Mouse (Mus musculus) heart, postnatal 0 days (tissue): ENCODE measurements at regions not wholly inside any gene's neighbourhood (a gene's known extent, or its start where the extent isn't known, plus 50 kb on each side); places are given as distances from the start of the nearest gene placed in this dataset.

Experiments used
- ATAC-seq: fragments of 200-750 bp; cut with Nextera tagmentation; 2 replicates; pipeline ENCODE4 v1.8.0; 2017; ENCODE audit warnings: low read depth, moderate number of reproducible peaks, moderate library complexity; ENCODE audit not compliant: insufficient read depth
- DNase-seq: peaks from one replicate; pipeline ENCODE4 v3.0.0-alpha.2; 2016; ENCODE audit warnings: low spot score
- H3K27ac ChIP-seq: fragments of 300-500 bp; sonication (generic); 2 replicates; pipeline ENCODE4 v1.5.1; 2014; ENCODE audit warnings: low read depth, mild to moderate bottlenecking
- H3K27me3 ChIP-seq: fragments of 300-500 bp; sonication (generic); 2 replicates; pipeline ENCODE4 v1.6.1; 2014; ENCODE audit warnings: low read length, mixed read lengths; ENCODE audit not compliant: control insufficient read depth, insufficient read depth
- H3K36me3 ChIP-seq: fragments of 300-500 bp; sonication (generic); replicated peaks from 2 replicates; pipeline ENCODE4 v1.6.1; 2014; ENCODE audit warnings: low read length, mixed read lengths; ENCODE audit not compliant: control insufficient read depth, insufficient read depth
- H3K4me1 ChIP-seq: fragments of 300-500 bp; sonication (generic); 2 replicates; pipeline ENCODE4 v1.6.1; 2014; ENCODE audit warnings: antibody characterized with exemption; ENCODE audit not compliant: control insufficient read depth, insufficient read depth
- H3K4me2 ChIP-seq: fragments of 300-500 bp; sonication (generic); 2 replicates; pipeline ENCODE4 v1.6.1; 2014; ENCODE audit warnings: low read depth, mild to moderate bottlenecking, low read length, moderate library complexity
- H3K4me3 ChIP-seq: fragments of 300-500 bp; sonication (generic); 2 replicates; pipeline ENCODE4 v1.5.1; 2014; ENCODE audit warnings: low read depth, low read length
- H3K9ac ChIP-seq: fragments of 300-500 bp; sonication (generic); replicated peaks from 2 replicates; pipeline ENCODE4 v1.6.1; 2014; ENCODE audit warnings: low read depth, low read length, mixed read lengths
- H3K9me3 ChIP-seq: fragments of 300-500 bp; sonication (generic); replicated peaks from 2 replicates; pipeline ENCODE4 v1.6.1; 2016; ENCODE audit warnings: low read length; ENCODE audit not compliant: control insufficient read depth
- CTCF ChIP-seq: IDR thresholded peaks from 2 replicates; pipeline ENCODE4 v1.5.1; 2016; ENCODE audit warnings: antibody characterized with exemption, control low read depth, low read depth
- EP300 ChIP-seq: IDR thresholded peaks from 2 replicates; pipeline ENCODE4 v1.6.1; 2016; ENCODE audit warnings: antibody characterized with exemption, low read depth
- WGBS: fragments of 180-500 bp; shearing (Covaris S2); extraction: QIAGEN DNeasy Blood & Tissue Kit; methylation state at CpG from one replicate; pipeline ENCODE4 v1.1.7; 2014; 5-methylcytosine and 5-hydroxymethylcytosine counted together

DNA sequence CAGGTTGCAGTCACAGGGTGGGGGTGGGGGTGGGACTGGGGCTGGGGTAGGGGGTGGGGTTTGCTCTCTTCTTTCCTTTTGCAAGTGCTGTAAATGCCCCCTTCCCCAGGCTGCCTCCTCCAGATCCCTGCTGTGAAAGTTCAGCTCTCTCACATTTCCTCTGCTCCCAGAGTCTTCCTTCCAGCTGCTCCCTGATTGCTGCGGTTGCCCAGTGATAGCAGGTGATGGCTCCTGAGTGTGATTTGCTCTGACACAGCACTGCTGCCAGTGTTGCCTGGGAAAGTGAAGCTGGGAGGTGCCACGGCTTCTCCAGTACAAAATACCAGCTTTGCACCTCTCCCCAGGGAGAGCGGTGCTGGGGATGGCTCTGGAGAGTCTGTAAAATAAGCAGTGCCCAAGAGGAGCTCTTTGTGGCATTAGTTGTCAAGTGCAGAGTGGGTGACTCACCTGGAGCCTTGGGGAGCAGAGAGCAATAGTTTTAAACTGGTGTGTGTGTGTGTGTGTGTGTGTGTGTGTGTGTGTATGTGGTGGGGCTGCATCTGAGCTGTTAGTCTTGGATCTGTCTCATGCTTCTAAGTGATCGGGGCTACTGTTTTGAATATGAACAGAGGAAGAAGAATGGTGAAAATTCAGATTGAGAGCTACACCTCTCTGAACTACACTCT, 461.6 kb downstream of the 1810013L24Rik start:
- 57% methylated on average over 4 of the region's 4 CpGs for WGBS
- no peak for ATAC-seq

GRCm38 (mm10) chr16:9303134-9303533, 473.2 kb downstream of the 1810013L24Rik start:
- Histone ChIP-seq H3K27me3 (no peaks in the 10 kb centered on the region), H3K4me2 (no peak overlapping the region), H3K9ac (no peak overlapping the region), H3K4me1 (no peaks in the 10 kb centered on the region), H3K4me3 (no peak overlapping the region), H3K27ac (no peak overlapping the region), H3K36me3 (no peaks in the 10 kb centered on the region), H3K9me3 (no peaks in the 10 kb centered on the region)
- DNase-seq (no peak), ATAC-seq (no peak)
- TF ChIP-seq CTCF = no peak
- TF ChIP-seq EP300 = no peak
- WGBS = 74% methylated on average over 4 of the region's 4 CpGs

More for the DNA sequence above, 461.6 kb downstream of the 1810013L24Rik start:
- Histone ChIP-seq H3K27ac (no peak overlapping the region), H3K4me2 (no peak overlapping the region), H3K27me3 (no peaks in the 10 kb centered on the region), H3K4me1 (no peaks in the 10 kb centered on the region), H3K4me3 (no peak overlapping the region), H3K36me3 (no peaks in the 10 kb centered on the region), H3K9me3 (no peaks in the 10 kb centered on the region), H3K9ac (no peak overlapping the region)
- DNase-seq = no peak
- TF ChIP-seq EP300 (no peak), CTCF (no peak)

- TF ChIP-seq CTCF (no peak), EP300 (no peak)
- DNase-seq = no peak
- no peak overlapping the region for H3K9ac ChIP-seq
- H3K36me3 ChIP-seq = no peaks in the 10 kb centered on the region
- no peaks in the 10 kb centered on the region for H3K27me3 ChIP-seq
- no peak overlapping the region for H3K4me3 ChIP-seq
- H3K4me2 ChIP-seq = no peak overlapping the region
- H3K9me3 ChIP-seq = no peaks in the 10 kb centered on the region
- 78% methylated on average over 1 of the region's 1 CpGs for WGBS
- H3K27ac ChIP-seq = no peak overlapping the region
- no peaks in the 10 kb centered on the region for H3K4me1 ChIP-seq
- no peak for ATAC-seq
Measured at GRCm38 (mm10) chr16:9304079-9304478, 474.2 kb downstream of the 1810013L24Rik start.

GRCm38 (mm10) chr16:9310744-9311143, 480.8 kb downstream of the 1810013L24Rik start:
- no peak for TF ChIP-seq CTCF
- TF ChIP-seq EP300 = no peak
- Histone ChIP-seq H3K4me1 (no peaks in the 10 kb centered on the region), H3K27ac (no peak overlapping the region), H3K4me2 (no peak overlapping the region), H3K36me3 (no peaks in the 10 kb centered on the region), H3K9ac (no peak overlapping the region), H3K4me3 (no peak overlapping the region), H3K9me3 (no peaks in the 10 kb centered on the region), H3K27me3 (no peaks in the 10 kb centered on the region)
- DNase-seq (no peak), ATAC-seq (no peak)
- WGBS = 29% methylated on average over 1 of the region's 1 CpGs

GRCm38 (mm10) chr16:9335626-9336025, 505.7 kb downstream of the 1810013L24Rik start:
- H3K9ac ChIP-seq = no peak overlapping the region
- H3K36me3 ChIP-seq = no peaks in the 10 kb centered on the region
- ATAC-seq = no peak
- no peak overlapping the region for H3K27ac ChIP-seq
- H3K27me3 ChIP-seq = no peaks in the 10 kb centered on the region
- no peaks in the 10 kb centered on the region for H3K4me1 ChIP-seq
- no peak overlapping the region for H3K4me3 ChIP-seq
- no peak for DNase-seq
- no peak overlapping the region for H3K4me2 ChIP-seq
- WGBS = 69% methylated on average over 1 of the region's 1 CpGs
- no peaks in the 10 kb centered on the region for H3K9me3 ChIP-seq
- TF ChIP-seq CTCF = no peak
- no peak for TF ChIP-seq EP300

DNA sequence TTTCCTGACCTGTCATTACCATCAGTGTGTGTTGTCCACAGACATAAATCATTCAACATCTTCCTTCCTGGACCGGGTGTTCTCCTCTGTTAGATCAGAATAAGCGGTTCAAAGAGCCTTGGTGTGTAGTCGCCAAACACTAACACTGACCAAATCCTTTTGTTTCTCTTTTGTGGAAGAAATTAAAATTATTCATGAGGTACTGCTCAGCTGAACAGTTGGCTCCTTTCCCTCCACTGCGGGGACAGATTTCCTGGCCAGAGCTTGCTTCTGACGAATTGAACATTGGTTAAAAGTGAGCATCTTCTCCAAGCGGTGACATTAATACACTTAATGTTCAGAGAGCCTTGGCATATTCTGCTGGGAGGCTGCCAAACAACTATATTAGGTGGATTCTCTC, 506.2 kb downstream of the 1810013L24Rik start:
- 79% methylated on average over 6 of the region's 6 CpGs for WGBS
- Histone ChIP-seq H3K36me3 (no peaks in the 10 kb centered on the region), H3K9ac (no peak overlapping the region), H3K4me1 (no peaks in the 10 kb centered on the region), H3K27ac (no peak overlapping the region), H3K4me3 (no peak overlapping the region), H3K4me2 (no peak overlapping the region), H3K27me3 (no peaks in the 10 kb centered on the region), H3K9me3 (no peaks in the 10 kb centered on the region)
- DNase-seq (no peak), ATAC-seq (no peak)
- TF ChIP-seq CTCF (no peak), EP300 (no peak)
